Mouse (Mus musculus): ENCODE measurements at regions not wholly inside any gene's neighbourhood (a gene's known extent, or its start where the extent isn't known, plus 50 kb on each side); places are given as distances from the start of the nearest gene placed in this dataset.

DNA sequence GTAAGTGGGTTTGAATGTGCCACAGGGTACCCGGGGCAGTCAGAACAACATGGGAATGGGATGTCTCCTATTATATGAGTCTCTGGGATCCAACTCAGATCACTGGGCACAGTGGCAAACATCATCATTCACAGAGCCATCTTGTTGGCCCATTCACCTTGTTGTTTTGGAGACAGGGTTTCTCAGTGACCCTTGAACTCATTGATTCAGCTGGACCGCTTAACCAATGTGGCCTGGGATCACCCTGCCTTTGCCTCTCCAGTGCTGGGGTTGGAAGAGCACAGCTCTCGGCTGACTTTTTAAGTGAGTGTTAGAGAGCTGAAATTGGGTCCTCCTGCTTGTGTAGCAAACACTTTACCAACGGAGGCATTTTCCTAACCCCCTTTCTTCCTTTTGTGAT is 64.2 kb upstream of the Bcor start:
- no peak for TF ChIP-seq CTCF (IDR thresholded peaks at IDR 0.05; ENCODE audit: low read depth)
- TF ChIP-seq EP300 (IDR thresholded peaks at IDR 0.05; ENCODE audit: low read depth), result no peak
